Mouse (Mus musculus) embryo, embryonic 10.5 days (tissue): ENCODE results near the gene Tmem236.
"Not testable (repeated sequence)": the region's sequence is repeated elsewhere in the genome, so short reads cannot be mapped to it uniquely, and the experiment has no call there.

ENCODE experiments used
- DNase-seq: peaks from one replicate; pipeline ENCODE4 v3.0.0-alpha.2; 2015; ENCODE audit warnings: low spot score

Gene Tmem236

GRCm38 (mm10) chr2:14192046-14192445, 17.7 kb downstream of the Tmem236 start:
- no peak for DNase-seq

- DNase-seq, result not testable (repeated sequence)
Measured at GRCm38 (mm10) chr2:14198325-14198903, 24.1 kb downstream of the Tmem236 start.

DNA sequence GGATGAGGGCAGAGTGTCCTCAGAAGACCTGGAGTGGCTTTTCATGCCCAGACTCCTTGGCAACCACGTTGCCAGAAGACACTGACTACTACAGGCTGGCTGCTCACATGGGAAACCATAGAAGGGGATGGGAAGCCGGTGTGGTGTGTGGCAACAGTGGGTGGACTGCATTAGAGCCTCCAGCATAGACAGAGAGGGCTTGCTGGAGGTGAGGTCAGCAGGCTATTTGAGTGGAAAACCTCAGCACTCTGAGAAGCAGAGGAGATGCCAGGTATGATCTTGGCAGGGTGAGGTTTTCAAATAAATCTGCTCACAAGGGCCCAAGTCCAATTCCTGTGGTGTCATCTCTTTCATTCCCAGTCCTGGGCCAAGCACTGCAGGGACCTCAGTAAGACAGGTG, 25.3 kb downstream of the Tmem236 start:
- no peak for DNase-seq

GRCm38 (mm10) chr2:14200879-14201445, 26.6 kb downstream of the Tmem236 start:
- not testable (repeated sequence) for DNase-seq

- DNase-seq, result no peak
Measured at GRCm38 (mm10) chr2:14204308-14204707, 30.0 kb downstream of the Tmem236 start.

- DNase-seq, result no peak
Measured at GRCm38 (mm10) chr2:14206798-14207197, 32.5 kb downstream of the Tmem236 start.

DNA sequence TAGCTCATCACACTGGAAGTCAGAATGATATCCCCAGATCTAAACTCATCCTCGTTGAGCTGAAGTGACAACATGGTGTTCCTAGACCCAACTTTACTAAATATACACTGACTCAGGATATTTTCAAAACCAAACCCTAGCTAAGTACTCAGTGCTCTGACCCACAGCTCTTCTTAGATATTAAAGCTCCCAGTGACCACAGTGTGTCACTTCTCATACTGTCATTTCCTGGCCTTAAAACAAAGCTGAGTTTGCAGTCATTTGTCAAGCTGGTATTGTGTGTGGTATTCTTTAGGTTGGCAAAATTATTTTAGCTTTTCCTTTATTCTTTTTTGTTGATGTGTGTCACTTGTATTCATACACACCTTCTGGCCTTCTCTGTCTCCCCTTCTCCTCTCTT, 36.4 kb downstream of the Tmem236 start:
- DNase-seq, result no peak

DNA sequence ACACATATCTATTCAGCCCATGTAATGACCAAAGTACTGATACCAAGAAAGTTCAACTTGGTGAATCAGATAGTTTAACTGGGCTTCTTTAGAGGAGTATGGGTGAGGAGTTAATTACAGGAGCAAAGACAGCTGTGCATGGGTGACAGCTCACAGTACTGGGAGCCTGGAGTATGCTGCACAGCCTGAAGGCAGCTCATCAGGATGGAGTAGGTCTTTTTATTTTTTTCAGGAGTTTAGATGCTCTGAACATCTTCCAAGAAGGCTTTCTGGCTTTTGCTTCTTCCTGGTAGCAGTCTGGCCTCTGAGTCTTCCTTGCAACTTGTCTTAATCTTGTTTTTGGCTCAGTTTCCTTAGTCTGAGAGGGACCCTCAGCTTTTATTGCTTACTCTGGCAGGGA, 37.3 kb downstream of the Tmem236 start:
- DNase-seq, result no peak

- DNase-seq, result peak; percentile 50
Measured at GRCm38 (mm10) chr2:14214764-14215163, 40.4 kb downstream of the Tmem236 start.

GRCm38 (mm10) chr2:14216653-14217052, 42.3 kb downstream of the Tmem236 start:
- no peak for DNase-seq

DNA sequence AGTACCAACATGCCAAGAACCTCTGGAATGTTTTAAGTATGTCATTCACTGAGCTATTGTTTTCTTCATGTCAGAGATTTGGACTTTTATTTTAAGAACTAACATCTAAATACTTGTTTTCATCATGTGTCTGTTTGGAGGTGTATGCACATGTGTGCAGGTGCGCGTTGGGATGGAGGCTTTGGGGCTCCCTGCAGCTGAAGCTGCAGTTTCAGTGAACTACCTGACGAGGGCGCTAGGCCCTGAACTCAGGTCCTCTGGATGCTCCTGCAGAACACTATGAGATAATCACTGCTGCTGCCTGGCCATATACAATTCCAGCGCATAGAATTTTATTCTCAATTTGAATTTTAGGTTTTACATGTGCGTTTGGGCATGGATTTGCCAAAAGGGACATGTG, 43.8 kb downstream of the Tmem236 start:
- no peak for DNase-seq

DNA sequence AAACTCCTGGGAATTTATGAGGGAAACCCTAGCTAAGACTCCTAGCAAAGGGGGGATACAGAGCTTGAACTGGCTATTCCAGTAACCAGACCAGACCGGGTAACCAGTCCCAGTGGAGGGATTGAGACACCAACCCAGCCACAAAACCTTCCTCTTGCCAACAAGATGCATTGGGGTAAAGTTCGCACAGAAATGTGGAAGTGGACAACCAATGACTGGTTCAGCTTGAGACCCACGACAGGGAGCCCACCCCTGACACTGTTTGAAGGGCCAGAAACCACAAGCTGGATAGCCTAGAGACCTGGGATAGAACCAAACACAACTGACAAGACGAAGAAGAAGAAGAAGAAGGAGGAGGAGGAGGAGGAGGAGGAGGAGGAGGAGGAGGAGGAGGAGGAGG, 50.1 kb downstream of the Tmem236 start:
- DNase-seq, result no peak

DNA sequence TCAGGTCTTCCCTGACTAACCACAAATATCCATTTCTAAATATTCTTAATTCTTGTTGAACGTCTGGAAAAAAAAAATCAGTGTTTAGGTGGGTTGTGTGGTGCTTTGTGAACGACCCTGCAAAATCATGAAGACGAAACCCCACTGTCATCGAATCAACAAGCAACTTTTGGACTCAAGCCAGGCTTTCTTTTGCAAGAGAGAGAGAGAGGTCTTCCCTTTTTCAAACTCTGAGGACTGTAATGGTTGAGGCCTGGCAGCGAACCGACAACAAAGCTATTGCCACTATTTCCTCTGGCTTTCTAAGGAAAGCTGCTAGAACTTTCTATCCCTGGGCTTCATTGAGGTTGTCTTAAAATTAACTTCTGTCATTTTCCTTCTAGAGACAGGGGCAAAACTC, 54.2 kb downstream of the Tmem236 start:
- no peak for DNase-seq

DNA sequence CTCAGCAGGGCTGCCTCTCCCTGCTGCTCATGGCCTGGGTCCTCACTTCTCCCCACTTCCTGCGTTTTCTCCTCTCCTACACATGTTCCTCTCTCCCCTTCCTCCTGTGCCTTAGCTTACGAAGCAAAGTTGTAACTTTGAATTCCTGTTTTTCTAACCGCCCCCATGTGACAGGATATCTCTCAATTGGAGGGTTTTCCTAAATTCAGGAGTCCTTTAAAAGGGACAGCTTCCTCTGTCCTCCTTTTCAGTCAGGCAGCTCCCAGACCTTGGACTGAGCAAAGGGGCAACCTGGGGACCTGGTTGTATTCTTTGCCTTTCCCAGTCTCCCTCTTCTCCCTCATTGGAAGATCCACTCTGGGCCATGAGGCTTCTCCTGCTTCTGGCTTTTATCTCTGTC, 54.8 kb downstream of the Tmem236 start, which contains the start of gene Mrc1:
Gene Mrc1 (plus strand): TSS at position 244 of the 400 bp plus-strand sequence.
- no peak for DNase-seq

- DNase-seq, result no peak
Measured at GRCm38 (mm10) chr2:14229979-14230378, 55.7 kb downstream of the Tmem236 start.

- no peak for DNase-seq
Measured at GRCm38 (mm10) chr2:14232897-14233296, 58.6 kb downstream of the Tmem236 start.

- no peak for DNase-seq
Measured at GRCm38 (mm10) chr2:14233983-14234382, 59.7 kb downstream of the Tmem236 start.

DNA sequence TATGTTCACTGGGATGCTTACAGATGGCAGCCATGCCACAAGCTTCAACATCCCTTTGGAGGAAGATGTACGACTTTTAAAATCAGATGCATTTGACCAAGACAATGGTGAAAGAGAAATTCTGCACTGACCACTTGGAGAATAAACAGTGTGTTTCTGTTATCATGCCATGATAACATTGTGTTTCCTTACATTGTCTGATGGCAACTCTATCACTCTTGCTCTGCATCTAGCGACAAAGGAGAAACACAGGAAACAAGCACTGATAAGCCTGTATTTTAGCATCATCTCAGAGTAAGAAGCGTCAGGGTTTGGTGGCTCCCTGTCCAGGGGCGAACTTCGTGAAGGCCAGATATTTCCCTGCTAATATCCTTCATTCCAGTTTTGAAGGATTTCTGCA, 61.0 kb downstream of the Tmem236 start:
- DNase-seq, result no peak

GRCm38 (mm10) chr2:14236920-14237319, 62.6 kb downstream of the Tmem236 start:
- DNase-seq, result no peak

DNA sequence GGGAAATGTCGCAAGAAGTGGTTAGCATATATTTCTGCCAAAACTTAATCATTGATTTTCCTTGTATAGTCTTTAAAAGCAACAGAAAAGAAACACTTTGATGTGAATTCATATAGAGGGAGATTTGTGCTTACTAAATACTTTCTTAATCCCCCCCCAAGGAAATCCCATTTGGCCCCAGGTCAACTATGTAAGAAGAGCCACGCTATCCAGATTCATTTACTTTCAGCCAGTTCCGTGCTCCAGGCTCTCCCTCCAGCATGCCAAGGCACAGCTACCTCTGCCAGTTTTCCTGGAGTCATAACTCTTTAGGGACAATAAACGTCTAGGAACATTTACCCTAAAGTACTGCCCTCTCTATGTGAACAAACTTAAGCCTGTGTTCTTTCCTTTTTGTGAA, 63.4 kb downstream of the Tmem236 start:
- no peak for DNase-seq

DNA sequence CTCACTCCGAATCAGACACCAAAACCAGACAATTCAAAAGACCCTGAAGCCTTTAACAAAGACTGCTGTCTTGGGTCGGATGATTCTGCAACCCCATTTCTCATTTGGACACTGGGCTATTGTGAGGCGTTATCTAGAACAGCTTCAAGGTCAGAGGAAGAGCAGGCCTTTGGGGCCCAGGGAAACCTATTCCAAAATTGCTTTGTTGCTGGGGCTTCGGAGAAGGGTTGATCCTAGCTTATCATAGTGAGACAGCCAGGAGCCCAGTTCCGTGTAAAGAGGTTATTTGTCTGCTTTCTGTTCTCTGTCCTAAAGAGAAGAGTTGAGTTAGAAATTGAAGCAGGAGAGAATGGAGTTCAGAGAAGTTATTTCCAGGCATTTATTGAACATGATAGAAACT, 64.8 kb downstream of the Tmem236 start:
- DNase-seq, result no peak

- no peak for DNase-seq
Measured at GRCm38 (mm10) chr2:14244157-14244556, 69.8 kb downstream of the Tmem236 start.

- DNase-seq, result no peak
Measured at GRCm38 (mm10) chr2:14244668-14245067, 70.3 kb downstream of the Tmem236 start.
